Mouse (Mus musculus): ENCODE data around the gene Tshr.

DNA sequence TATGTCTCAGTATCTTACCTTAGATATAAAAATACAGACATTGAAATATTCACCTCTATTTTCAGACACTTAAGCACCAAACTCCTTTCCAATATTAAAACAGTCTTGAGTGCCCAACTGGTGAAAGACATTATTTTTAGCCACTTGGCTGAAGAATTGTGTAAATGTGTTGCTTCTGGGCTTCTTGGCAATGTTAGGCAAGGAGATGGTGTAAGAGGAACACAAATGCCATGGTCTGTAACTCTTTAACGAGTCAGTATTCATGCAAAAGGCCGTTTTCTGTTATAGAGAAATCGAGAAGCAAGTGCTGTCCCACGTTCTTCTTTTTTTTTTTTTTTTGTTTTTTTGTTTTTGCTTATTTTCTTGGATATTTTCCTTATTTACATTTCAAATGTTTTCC is 25.9 kb downstream of the Tshr start:
- TF ChIP-seq CTCF (IDR thresholded peaks at IDR 0.05; ENCODE audit: insufficient read depth, low read depth, low read length) (no peak), POLR2A (IDR thresholded peaks at IDR 0.05; ENCODE audit: insufficient read depth, low read depth, low read length) (no peak)

Measured in olfactory bulb, adult 2 months (tissue).